Mouse (Mus musculus) layer of hippocampus, postnatal 14 days (tissue): ENCODE measurements around the gene Nmnat3. TPM values are rescaled to one million over a fixed set of nuclear protein-coding genes. Genes with fewer than 3 reads are reported as not detected.

Experiments
- total RNA-seq, 2 experiments: library from RNA; stranded (reverse); gene quantifications; 2 replicates each; pipeline ENCODE4 v1.2.3; 2021

Gene Nmnat3
- total RNA-seq, 2 experiments from 2014 or later = 0.90 to 0.98 TPM

Other genes with a start within 250 kb of the Nmnat3 start
- 1 to 10 TPM; 5.1 to 9.5 TPM for gene Rbp1, start 135.5 kb downstream of the Nmnat3 start, total RNA-seq
- not detected for gene Rbp2, start 198.7 kb downstream of the Nmnat3 start, total RNA-seq